Mouse (Mus musculus): ENCODE measurements at regions not wholly inside any gene's neighbourhood (a gene's known extent, or its start where the extent isn't known, plus 50 kb on each side); places are given as distances from the start of the nearest gene placed in this dataset.
"Not testable (repeated sequence)": the region's sequence is repeated elsewhere in the genome, so short reads cannot be mapped to it uniquely, and the experiment has no call there.

DNA sequence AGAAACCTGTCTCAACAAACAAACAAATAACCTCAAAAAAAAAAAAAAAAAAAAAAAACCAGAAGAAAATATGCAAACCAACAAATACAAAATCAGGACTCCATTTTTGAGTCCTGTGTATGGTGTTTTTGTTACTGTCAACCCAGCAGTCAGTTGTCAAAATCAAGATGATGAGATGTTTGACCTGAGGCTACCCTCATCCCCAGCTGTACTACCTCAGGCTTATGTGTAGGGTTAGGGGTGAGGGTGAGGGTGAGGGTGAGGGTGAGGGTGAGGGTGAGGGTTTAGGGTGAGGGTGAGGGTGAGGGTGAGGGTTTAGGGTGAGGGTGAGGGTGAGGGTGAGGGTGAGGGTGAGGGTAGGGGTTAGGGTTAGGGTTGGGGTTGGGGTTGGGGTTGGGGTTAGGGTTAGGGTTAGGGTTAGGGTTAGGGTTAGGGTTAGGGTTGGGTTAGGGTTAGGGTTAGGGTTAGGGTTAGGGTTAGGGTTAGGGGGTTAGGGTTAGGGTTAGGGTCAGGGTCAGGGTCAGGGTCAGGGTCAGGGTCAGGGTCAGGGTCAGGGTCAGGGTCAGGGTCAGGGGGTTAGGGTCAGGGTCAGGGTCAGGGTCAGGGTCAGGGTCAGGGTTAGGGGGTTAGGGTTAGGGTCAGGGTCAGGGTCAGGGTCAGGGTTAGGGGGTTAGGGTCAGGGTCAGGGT is 97.0 kb upstream of the Vmn2r87 start:
- not testable (repeated sequence) for DNase-seq (ENCODE audit: extremely low read depth, insufficient read length, low spot score)

DNA sequence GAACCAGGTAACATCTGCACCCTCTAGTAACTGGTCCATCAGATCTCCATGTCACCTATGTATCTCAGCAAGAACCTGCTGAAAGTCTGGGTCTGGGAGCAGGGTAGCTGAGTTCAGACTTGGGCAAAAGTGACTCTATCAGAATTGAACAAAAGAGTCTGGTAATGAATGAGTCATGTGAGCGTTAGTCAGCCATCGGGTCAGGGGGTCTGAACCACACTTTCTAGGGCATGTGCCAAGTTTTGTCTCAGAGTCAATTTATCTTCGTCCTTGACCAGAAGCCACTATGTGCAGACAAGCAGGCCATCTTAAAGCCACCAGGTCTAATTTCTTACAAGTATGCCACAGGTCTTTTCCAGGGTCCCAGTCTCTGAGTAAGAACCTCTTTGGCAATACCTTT is 69.2 kb upstream of the Vmn2r87 start:
- DNase-seq (ENCODE audit: extremely low read depth, insufficient read length, low spot score): peak; percentile 39

DNA sequence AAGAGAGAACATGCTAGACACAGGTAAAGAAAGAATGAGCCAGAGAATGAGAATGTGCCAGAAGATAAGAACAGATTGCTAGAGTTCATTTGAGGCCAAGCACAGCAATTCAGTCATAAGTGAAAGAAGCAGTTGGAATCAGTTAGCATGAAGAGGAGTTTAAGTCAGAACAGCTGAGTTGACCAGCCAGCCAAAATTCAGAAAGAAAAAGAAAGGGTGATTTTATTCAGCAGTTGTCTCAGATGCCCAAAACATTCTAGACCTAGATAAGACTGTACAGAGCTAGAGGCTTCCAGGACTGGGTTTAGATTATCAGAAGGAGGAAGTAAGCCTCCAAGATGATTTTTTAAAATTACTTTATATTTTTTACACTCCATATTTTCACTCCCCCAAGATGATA is 51.4 kb upstream of the Vmn2r87 start:
- no peak for DNase-seq (ENCODE audit: extremely low read depth, insufficient read length, low spot score)
